Mouse (Mus musculus) activated CD4-positive, CD25-positive, alpha-beta regulatory T cell, adult 9 weeks (primary cell): ENCODE measurements around the gene Zfp316. TPM values are rescaled to one million over a fixed set of nuclear protein-coding genes. Genes with fewer than 3 reads are reported as not detected.

ENCODE experiments used
- polyA plus RNA-seq: library from polyadenylated mRNA; unstranded; fragments of 100-300 nt; shearing (Covaris generic); gene quantifications from one replicate; pipeline ENCODE4 v1.2.1, GENCODE M21; 2017

Gene Zfp316
- polyA plus RNA-seq = 0.12 TPM

DNA sequence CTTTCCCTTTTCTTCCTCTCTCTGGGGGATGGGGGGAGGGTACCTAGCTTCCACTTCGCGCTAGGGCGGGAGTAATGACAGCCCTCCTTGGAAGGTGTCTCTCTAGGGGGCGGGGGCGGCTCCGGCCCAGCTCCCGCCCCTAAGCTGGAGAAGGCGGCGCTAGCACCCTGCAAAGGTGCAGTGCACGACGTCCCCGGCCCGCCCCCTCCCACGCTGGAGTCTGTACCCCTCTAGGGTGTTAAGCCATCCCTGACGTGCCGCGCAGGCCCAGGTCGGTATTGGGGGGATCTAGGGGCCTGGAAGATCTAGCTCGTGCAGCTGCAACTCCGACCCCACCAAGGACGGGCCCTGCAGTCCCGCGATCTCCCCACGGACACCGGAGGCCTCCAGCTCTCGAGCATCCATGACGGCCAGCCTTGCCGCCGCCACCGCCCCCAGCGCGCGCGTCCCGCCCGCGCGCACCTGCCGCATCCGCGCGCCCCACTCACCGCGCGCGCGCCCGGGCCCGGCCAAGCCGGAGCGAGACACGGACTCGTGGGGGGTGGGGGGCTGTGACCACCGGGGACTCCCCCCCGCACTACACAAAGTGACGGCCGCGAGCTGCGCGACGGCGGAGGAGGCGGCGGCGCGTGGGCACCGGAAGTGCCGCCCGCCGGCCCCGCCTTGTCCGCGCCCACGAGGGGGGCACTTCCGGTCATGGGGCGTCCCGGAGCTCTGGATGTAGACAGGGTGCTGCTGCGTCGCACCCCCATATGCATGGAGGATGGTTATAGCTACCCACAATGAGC is at the start of gene Zfp316:
Gene Zfp316, minus strand, starts transcription at position 660 of the 788 bp plus-strand sequence.

DNA sequence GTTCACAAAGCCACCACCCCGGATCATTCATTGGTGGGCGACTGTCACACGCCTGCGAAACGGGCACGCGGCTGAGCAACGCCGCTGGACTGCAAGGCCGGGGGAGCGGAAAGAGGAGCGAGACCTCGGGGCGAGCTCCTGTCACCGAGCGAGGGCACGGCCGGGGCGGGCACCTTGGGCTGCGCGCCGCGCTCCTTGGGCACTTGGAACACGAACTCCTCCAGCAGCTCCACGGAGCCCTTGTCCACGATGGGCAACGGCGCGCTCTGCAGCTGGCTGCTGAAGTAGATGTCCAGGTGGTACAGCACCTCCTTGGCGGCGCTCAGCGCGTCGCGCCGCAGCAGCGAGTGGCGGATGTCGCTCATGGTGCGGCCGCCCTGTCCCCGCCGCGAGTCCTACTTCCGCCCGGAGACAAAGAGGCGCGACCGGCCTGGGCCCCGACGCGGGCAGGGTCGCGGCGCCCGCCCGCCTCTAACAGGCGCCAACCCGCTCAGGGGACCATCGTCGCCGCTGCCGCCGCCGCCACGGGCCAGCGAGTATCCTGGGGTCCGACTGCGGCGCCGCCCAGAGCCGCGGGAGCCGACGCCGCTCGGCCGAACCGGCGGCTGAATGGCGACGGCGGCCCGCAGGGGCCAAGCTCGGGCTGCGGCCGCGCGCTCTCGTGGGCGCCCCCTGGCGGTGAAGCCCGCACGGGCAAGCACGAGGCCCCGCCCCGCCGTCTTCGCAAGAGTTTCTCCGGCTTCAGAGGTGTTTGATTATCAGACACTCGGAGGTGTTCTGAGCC is 45.1 kb upstream of the Zfp316 start, which contains the start of gene E130309D02Rik:
Gene E130309D02Rik, minus strand, starts transcription at position 631 of the 784 bp plus-strand sequence.

DNA sequence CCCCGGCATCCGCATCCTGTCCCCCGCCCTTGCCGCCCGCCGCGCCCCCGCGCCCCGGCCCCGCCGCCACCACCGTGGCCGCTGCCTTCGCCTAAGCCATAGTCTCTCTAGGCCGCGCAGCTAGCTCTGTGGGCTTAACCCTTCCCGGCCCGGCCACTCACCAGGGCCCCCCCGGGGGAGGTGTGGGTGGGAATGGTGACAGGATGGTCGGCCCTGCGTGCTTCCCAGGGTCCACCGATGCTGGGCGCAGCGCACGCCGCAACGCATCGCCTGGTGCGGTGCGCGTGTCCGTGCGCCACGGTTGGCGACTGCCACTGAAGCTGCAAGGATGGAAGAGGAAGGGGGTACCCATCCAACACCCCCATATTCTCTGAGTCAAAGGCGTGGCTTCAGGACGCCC is 23.6 kb upstream of the Zfp316 start, which contains the start of gene Zfp853:
Gene Zfp853, minus strand, starts transcription at position 220 of the 400 bp plus-strand sequence.

DNA sequence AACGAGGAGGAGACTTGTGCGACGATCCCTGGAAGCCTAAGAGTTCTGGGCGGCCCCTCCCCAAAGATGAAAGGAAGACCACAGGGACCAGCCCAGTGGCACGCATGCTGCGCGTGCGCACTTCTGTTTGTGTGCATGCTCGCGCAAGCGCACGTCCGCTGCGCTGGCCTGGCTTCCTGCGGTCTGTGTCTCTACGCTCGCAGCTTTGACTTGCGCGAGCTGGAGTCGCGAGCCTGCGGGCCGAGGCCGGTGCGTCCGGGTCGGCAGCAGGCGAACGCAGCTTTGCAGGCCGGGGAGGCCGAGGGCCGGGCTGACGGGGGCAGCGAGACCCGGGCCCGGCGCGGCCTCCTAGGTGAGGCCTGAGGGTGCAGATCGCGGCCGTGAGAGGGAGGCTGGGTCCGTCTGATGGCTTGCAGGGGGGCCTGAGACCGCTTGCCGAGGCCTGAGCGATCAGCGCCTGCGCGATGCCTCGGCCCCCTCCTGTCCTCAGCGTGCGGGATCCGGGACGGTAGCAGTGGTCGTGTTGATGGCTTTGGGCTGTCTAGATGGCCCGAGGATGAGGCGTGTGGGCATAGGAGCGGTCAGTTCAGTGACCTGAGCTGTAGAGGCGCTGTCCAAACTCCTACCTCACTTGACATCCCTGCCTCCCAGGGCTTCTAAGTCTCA is 34.7 kb downstream of the Zfp316 start, which contains the start of gene Zfp12:
Gene Zfp12, plus strand, starts transcription at position 136 of the 666 bp plus-strand sequence.

DNA sequence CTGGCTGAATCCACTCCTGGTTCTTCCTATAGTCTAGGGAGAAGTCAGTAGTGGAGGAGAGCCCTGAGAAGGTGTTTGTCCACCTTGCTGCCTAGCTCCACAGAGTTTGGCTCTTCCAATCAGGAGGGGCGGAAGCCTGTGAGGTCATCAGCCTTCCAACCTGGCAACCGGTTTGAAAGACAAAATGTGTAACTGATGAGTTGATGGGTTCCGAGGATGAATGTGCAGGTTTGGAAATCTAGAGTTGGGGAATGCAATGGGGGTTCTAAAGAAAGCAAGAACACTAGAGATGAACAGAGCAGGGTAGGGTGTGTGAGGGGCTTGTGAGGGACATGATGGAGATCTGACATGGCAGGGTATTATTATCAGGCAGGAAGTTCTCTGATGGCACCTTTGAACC is 43.0 kb downstream of the Zfp316 start, which contains the start of gene Spdye4a:
Gene Spdye4a, minus strand, starts transcription at position 101 of the 400 bp plus-strand sequence.

Other genes starting within 250 kb of the Zfp316 start
- gene Rnf216, start 157.0 kb downstream of the Zfp316 start, polyA plus RNA-seq = 58.3 TPM
- 0.07 TPM for gene Olfr718-ps1, start 122.4 kb downstream of the Zfp316 start, polyA plus RNA-seq
- gene Rbak, start 89.2 kb downstream of the Zfp316 start, polyA plus RNA-seq = 16.5 TPM
- not detected for gene Spdye4b, start 89.0 kb downstream of the Zfp316 start, polyA plus RNA-seq
- not detected for gene Spdye4a, start 43.1 kb downstream of the Zfp316 start, polyA plus RNA-seq
- gene Zfp12, start 34.9 kb downstream of the Zfp316 start, polyA plus RNA-seq = 10.5 TPM
- not detected for gene Zfp853, start 23.6 kb upstream of the Zfp316 start, polyA plus RNA-seq
- 5.6 TPM for gene E130309D02Rik, start 45.3 kb upstream of the Zfp316 start, polyA plus RNA-seq
- 98.1 TPM for gene Zdhhc4, start 59.2 kb upstream of the Zfp316 start, polyA plus RNA-seq
- gene Grid2ip, start 87.3 kb upstream of the Zfp316 start, polyA plus RNA-seq = not detected
- gene Kdelr2, start 133.8 kb upstream of the Zfp316 start, polyA plus RNA-seq = 34.8 TPM
- gene Daglb, start 194.6 kb upstream of the Zfp316 start, polyA plus RNA-seq = 16.0 TPM